Mouse (Mus musculus) kidney, postnatal 4 days (tissue): ENCODE results near the gene Gadl1.

Experiments
- DNase-seq, 2 experiments: peaks; one replicate each; pipeline ENCODE4 v3.0.0; 2021; ENCODE audit warnings: mixed read lengths in 2 of 2

The Gadl1 gene

GRCm38 (mm10) chr9:115939420-115939819 lies 30.2 kb downstream of the Gadl1 start:
- no peak for DNase-seq

- no peak for DNase-seq
These were observed 31.9 kb downstream of the Gadl1 start for GRCm38 (mm10) chr9:115941171-115941570.

- no peak for DNase-seq
These were observed 33.2 kb downstream of the Gadl1 start for GRCm38 (mm10) chr9:115942486-115942885.

- peak in 1 of 2 experiments; percentile 13 for DNase-seq
These were observed 33.7 kb downstream of the Gadl1 start for GRCm38 (mm10) chr9:115942989-115943388.

- DNase-seq: no peak
These were observed 34.5 kb downstream of the Gadl1 start for GRCm38 (mm10) chr9:115943577-115944320.

- DNase-seq: no peak
These were observed 55.8 kb downstream of the Gadl1 start for GRCm38 (mm10) chr9:115965056-115965455.

- no peak for DNase-seq
These were observed 56.9 kb downstream of the Gadl1 start for GRCm38 (mm10) chr9:115966116-115966515.

DNA sequence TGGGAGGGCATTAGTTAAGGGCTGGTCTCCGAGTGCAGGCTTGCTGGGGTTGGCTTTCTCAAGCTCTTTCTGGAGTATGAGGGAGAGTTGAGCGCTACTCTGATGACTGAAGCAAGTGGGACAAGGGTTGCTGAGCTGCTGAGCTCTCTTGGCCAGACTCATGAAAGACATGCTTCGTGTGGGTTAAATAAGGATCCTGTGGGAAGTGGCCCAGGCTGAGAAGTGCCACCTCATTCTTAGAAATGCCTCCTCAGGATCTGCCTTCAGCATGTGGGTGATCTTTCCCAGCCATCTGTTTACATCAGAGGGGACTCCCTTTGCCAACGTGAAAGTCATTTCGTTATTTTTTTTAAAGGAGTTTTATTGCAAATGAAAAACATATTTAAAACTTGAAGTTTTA lies 57.5 kb downstream of the Gadl1 start:
- DNase-seq: no peak

GRCm38 (mm10) chr9:115967638-115968037 lies 58.4 kb downstream of the Gadl1 start:
- DNase-seq: no peak

GRCm38 (mm10) chr9:115976901-115977300 lies 67.6 kb downstream of the Gadl1 start:
- no peak for DNase-seq

DNA sequence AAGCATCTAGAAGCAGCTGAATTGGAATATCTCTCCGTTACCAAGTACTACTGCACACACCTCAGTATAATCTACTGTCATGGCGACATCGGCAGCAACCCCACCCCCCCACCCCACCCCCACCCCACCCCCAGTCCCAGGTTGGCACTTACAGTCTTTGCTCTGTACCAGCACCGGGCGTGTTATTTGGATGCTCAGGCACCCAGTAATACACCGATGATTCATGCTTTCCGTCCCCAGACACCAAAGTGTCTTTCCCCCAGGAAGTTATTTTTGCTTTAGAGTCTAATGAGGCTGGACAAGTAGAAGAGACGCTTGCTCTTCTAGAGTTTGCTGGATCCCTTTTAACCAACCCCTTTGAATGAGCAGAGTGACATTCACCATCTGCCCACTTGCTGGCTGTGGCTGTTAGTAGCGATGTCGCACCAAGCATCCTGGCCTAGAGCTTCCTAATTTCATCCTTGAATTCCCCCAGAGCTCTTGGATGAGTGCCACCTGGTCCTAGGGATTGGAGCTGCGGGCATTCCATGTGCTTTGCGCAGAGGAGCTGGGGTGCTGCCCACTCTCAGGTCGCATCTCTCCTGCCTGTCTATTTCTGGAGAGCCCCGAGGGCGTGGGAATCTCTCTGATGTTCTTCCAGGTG lies 68.5 kb downstream of the Gadl1 start:
- DNase-seq: peak; percentile 22 to 58

- no peak for DNase-seq
These were observed 69.2 kb downstream of the Gadl1 start for GRCm38 (mm10) chr9:115978478-115978877.

- no peak for DNase-seq
These were observed 81.4 kb downstream of the Gadl1 start for GRCm38 (mm10) chr9:115990661-115991060.

- no peak for DNase-seq
These were observed 85.5 kb downstream of the Gadl1 start for GRCm38 (mm10) chr9:115994772-115995171.

- DNase-seq: no peak
These were observed 86.8 kb downstream of the Gadl1 start for GRCm38 (mm10) chr9:115995856-115996560.

- no peak for DNase-seq
These were observed 89.1 kb downstream of the Gadl1 start for GRCm38 (mm10) chr9:115998383-115998782.

GRCm38 (mm10) chr9:115999361-115999990 lies 90.2 kb downstream of the Gadl1 start:
- peak in 1 of 2 experiments; percentile 30 for DNase-seq

DNA sequence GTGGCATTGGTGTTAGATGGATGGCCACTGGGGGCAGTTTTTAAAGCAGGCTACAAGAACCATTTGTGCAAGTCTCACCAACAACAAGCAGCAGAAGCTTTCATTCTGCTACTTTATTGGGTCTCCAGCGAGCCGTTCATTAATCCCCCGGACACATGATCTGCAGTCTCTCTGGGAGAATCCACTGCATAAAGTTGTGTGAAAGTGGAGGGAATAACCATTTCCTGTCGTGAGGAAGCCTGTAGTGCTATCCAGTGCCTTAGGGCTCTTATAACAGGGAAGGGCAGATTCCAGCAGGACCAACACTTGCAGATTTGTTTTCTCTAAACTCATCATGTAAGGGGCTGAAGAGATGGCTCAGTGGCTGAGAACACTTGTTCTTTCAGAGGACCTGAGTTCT lies 104.7 kb downstream of the Gadl1 start:
- DNase-seq: no peak

DNA sequence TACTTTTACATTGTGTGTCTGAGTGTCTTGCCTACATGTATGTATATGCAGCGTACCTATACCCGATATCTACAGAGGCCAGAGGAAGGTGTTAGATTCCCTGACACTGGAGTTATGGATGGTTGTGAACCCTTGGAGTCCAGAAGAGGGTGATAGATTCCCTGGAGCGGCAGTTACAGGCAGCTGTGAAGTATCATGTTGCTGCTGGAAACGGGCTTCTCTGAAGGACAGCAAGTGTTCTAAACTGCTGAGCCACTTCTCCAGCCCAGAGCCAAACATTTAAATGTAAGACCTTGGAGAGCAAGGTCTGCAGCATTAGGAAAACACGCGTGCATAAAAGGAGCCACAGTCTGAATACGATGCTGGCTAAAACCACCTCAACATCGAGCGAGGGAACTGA lies 107.0 kb downstream of the Gadl1 start:
- DNase-seq: no peak

DNA sequence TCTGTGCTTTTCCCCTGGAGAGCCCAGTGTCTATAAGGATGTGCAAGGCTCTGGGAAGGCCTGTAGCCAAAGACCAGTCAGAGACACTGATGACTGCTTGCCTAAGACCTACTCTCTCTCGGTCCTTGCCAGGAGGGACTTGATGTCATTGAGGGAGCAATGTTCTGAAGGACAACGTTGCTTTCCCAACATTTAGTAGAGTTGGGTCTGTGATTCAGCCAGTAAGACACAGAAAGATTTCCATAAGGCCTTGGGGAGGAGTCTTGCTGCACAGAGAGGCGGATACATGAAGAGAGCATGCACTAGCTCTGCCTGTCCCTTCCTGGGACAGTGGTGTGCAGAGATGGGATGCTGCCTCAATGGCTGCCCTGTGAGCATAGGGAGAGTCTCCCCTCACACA lies 107.8 kb downstream of the Gadl1 start:
- no peak for DNase-seq

- no peak for DNase-seq
These were observed 109.3 kb downstream of the Gadl1 start for GRCm38 (mm10) chr9:116018586-116018985.

GRCm38 (mm10) chr9:116025371-116025770 lies 116.1 kb downstream of the Gadl1 start:
- no peak for DNase-seq

DNA sequence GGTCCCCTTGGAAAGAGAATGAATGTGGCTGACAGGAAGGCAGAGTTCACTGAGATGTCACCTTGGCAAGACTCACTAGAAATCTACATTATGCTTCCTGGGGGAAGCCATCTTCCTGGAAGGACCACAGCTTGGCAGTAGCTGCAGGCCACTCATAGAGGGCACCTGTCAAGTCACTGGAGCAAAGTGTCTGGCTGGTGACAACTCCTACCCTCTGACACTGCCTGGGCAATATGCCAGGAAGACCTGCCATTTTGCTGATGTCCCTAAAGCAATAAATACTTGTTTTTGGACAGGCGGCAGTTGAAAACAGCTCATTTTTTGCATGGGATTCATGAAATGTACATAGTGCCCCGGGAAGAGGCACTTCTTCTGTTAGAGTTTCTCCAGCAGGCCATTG lies 119.8 kb downstream of the Gadl1 start:
- no peak for DNase-seq
